Mouse (Mus musculus) bone marrow macrophage, adult 2 months (primary cell): ENCODE data around the gene Por.

Experiments
- CTCF ChIP-seq: IDR thresholded peaks from 2 replicates; pipeline ENCODE4 v1.5.1; 2012; ENCODE audit warnings: low read depth, mild to moderate bottlenecking, low read length, moderate library complexity
- POLR2A ChIP-seq: IDR thresholded peaks from 2 replicates; pipeline ENCODE4 v1.6.1; 2012; ENCODE audit warnings: mild to moderate bottlenecking, low read depth, low read length, borderline replicate concordance

DNA sequence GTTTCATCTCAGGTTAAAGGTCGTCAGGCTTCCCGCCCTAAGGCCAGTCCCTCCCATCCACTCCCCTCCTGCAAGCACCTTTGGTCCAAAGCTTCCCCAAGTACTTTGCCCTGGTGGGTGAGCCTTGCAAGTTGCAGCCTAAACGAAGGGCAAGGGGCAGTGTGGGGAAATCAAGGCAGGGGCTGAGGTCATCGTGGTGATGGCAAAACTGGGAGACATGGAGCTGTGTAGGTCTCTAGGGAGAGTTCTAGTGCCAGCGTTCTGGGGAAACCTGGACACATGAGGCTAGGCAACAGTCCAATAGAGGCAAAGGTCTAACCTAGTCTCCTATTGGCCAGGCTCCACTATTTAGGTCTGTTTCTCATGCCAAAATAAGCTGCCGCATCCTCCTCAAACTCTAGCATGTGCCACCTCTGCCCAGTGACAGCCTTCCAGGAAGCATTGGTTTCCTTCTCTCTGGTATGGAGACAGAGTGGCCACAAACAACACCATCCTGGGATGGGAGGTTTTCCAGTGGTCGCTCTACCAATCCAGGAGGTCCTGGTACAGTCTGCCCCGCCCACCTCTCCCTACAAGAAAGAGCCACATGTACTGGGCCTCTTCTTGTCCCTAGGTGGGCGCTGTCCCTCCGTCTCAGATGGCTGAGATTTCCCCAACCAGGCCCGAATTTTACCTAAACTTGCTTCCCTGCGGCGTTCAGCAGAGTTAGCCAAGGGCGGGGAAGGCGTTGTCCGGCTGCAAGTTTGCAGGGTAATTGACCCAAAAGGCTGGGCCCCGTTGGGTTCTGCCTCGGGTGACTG lies 73.3 kb downstream of the Por start:
- TF ChIP-seq CTCF: no peak
- no peak for TF ChIP-seq POLR2A
